Mouse (Mus musculus): Measurements from ENCODE around the gene Fancl. TPM values are rescaled to one million over a fixed set of nuclear protein-coding genes. Genes with fewer than 3 reads are reported as not detected.

Fancl gene
- total and polyA plus RNA-seq, 3 experiments = 1.6 to 9.1 (median 7.6) TPM

DNA sequence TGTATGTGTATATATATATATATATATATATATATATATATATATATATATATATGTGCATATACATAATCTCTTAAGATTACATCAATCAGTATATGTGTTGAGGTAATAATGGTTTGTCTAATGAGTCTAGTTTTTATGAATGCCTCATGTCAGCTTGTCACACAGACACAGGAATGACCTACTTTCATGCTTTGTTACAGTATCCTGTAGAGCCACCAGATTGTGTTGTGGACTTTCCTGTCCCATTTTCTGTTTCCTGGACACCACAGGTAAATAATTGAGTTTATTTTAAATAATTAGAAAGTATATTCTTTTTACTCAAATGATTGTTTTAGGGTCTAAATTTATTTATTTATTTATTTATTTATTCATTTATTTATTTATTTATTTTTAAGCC lies 48.3 kb downstream of the Fancl start:
- Histone ChIP-seq H3K27me3 (ENCODE audit: control insufficient read depth, insufficient read depth, low read length) (no peaks in the 10 kb centered on the region), H3K27ac (no peak overlapping the region), H3K4me1 (ENCODE audit: control insufficient read depth, insufficient read depth, low read length) (no peaks in the 10 kb centered on the region), H3K79me2 (replicated peaks; ENCODE audit: control insufficient read depth, insufficient read depth, low read length) (no peaks in the 10 kb centered on the region), H3K4me3 (no peak overlapping the region), H3K9ac (ENCODE audit: low read depth, low read length) (no peak overlapping the region), H3K36me3 (ENCODE audit: control insufficient read depth, insufficient read depth, low read length) (no peaks in the 10 kb centered on the region)
- DNase-seq = no peak
- intact Hi-C loops (cut with DNase I) = no loop called here
- TF ChIP-seq POLR2A (IDR thresholded peaks at IDR 0.05; ENCODE audit: insufficient read depth, low read depth, low read length) = no peak
- no peak for TF ChIP-seq CTCF (IDR thresholded peaks at IDR 0.05)
- TF ChIP-seq EP300 (IDR thresholded peaks at IDR 0.05; ENCODE audit: insufficient read depth, low read depth, low read length) = no peak

GRCm38 (mm10) chr11:26437818-26438217 lies 51.9 kb downstream of the Fancl start:
- Histone ChIP-seq H3K4me3 (no peak overlapping the region), H3K36me3 (ENCODE audit: control insufficient read depth, insufficient read depth, low read length) (no peaks in the 10 kb centered on the region), H3K9ac (ENCODE audit: low read depth, low read length) (no peak overlapping the region), H3K27ac (no peak overlapping the region), H3K4me1 (ENCODE audit: control insufficient read depth, insufficient read depth, low read length) (no peaks in the 10 kb centered on the region), H3K79me2 (replicated peaks; ENCODE audit: control insufficient read depth, insufficient read depth, low read length) (no peaks in the 10 kb centered on the region), H3K27me3 (ENCODE audit: control insufficient read depth, insufficient read depth, low read length) (no peaks in the 10 kb centered on the region)
- 87% methylated on average over 13 of the region's 13 CpGs for WGBS
- TF ChIP-seq CTCF (IDR thresholded peaks at IDR 0.05) = no peak
- TF ChIP-seq EP300 (IDR thresholded peaks at IDR 0.05; ENCODE audit: insufficient read depth, low read depth, low read length) = no peak
- TF ChIP-seq POLR2A (IDR thresholded peaks at IDR 0.05; ENCODE audit: insufficient read depth, low read depth, low read length) = no peak
- DNase-seq = no peak
- intact Hi-C loops (cut with DNase I) = no loop called here

- Histone ChIP-seq H3K36me3 (ENCODE audit: control insufficient read depth, insufficient read depth, low read length) (no peaks in the 10 kb centered on the region), H3K27ac (no peak overlapping the region), H3K79me2 (replicated peaks; ENCODE audit: control insufficient read depth, insufficient read depth, low read length) (no peaks in the 10 kb centered on the region), H3K4me3 (no peak overlapping the region), H3K9ac (ENCODE audit: low read depth, low read length) (no peak overlapping the region), H3K27me3 (ENCODE audit: control insufficient read depth, insufficient read depth, low read length) (no peaks in the 10 kb centered on the region), H3K4me1 (ENCODE audit: control insufficient read depth, insufficient read depth, low read length) (no peaks in the 10 kb centered on the region)
- intact Hi-C loops (cut with DNase I) = no loop called here
- TF ChIP-seq EP300 (IDR thresholded peaks at IDR 0.05; ENCODE audit: insufficient read depth, low read depth, low read length) (no peak), CTCF (IDR thresholded peaks at IDR 0.05) (no peak)
- WGBS = 50% methylated on average over 1 of the region's 1 CpGs
- DNase-seq = no peak
Observed at GRCm38 (mm10) chr11:26441121-26441520, 55.2 kb downstream of the Fancl start.

- intact Hi-C loops (cut with DNase I) = no loop called here
- H3K36me3 ChIP-seq (ENCODE audit: control insufficient read depth, insufficient read depth, low read length) = no peaks in the 10 kb centered on the region
Observed at GRCm38 (mm10) chr11:26444374-26444773, 58.4 kb downstream of the Fancl start.

GRCm38 (mm10) chr11:26449789-26450188 lies 63.9 kb downstream of the Fancl start:
- Histone ChIP-seq H3K27me3 (ENCODE audit: control insufficient read depth, insufficient read depth, low read length) (no peaks in the 10 kb centered on the region), H3K4me3 (no peak overlapping the region), H3K79me2 (replicated peaks; ENCODE audit: control insufficient read depth, insufficient read depth, low read length) (no peaks in the 10 kb centered on the region), H3K9ac (ENCODE audit: low read depth, low read length) (no peak overlapping the region), H3K36me3 (ENCODE audit: control insufficient read depth, insufficient read depth, low read length) (no peaks in the 10 kb centered on the region), H3K4me1 (ENCODE audit: control insufficient read depth, insufficient read depth, low read length) (no peaks in the 10 kb centered on the region), H3K27ac (no peak overlapping the region)
- 90% methylated on average over 3 of the region's 3 CpGs for WGBS
- intact Hi-C loops (cut with DNase I) = no loop called here
- TF ChIP-seq POLR2A (IDR thresholded peaks at IDR 0.05; ENCODE audit: insufficient read depth, low read depth, low read length) (no peak), CTCF (IDR thresholded peaks at IDR 0.05) (no peak), EP300 (IDR thresholded peaks at IDR 0.05; ENCODE audit: insufficient read depth, low read depth, low read length) (no peak)
- no peak for DNase-seq

More at GRCm38 (mm10) chr11:26444374-26444773, 58.4 kb downstream of the Fancl start:
- H3K4me3 ChIP-seq = no peak overlapping the region
- no peak for DNase-seq
- H3K27ac ChIP-seq = no peak overlapping the region
- no peaks in the 10 kb centered on the region for H3K27me3 ChIP-seq (ENCODE audit: control insufficient read depth, insufficient read depth, low read length)
- no peaks in the 10 kb centered on the region for H3K79me2 ChIP-seq (replicated peaks; ENCODE audit: control insufficient read depth, insufficient read depth, low read length)
- no peaks in the 10 kb centered on the region for H3K4me1 ChIP-seq (ENCODE audit: control insufficient read depth, insufficient read depth, low read length)
- TF ChIP-seq POLR2A (IDR thresholded peaks at IDR 0.05; ENCODE audit: insufficient read depth, low read depth, low read length) (no peak), EP300 (IDR thresholded peaks at IDR 0.05; ENCODE audit: insufficient read depth, low read depth, low read length) (no peak), CTCF (IDR thresholded peaks at IDR 0.05) (no peak)
- no peak overlapping the region for H3K9ac ChIP-seq (ENCODE audit: low read depth, low read length)

DNA sequence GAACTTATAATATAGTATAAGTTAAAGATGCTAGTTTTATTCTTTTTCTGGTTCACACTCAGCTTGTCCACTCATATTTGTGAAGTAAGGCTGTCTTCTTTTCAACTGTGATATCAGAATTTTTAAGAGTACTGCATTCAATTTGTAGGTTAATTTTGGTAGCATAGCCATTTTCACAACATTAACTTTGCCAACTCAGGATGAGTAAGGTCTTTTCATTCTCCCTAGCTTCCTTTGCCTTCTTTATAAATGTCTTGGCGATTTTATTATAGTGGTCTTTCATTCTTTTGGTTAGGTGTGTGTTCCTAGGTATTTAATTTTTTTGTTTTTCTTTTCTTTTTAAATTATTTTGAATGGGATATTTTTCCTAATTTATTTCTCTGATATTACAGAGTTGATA lies 64.7 kb downstream of the Fancl start:
- 98% methylated on average over 1 of the region's 1 CpGs for WGBS
- intact Hi-C loops (cut with DNase I) = no loop called here
- no peak for TF ChIP-seq EP300 (IDR thresholded peaks at IDR 0.05; ENCODE audit: insufficient read depth, low read depth, low read length)
- TF ChIP-seq CTCF (IDR thresholded peaks at IDR 0.05) = no peak
- TF ChIP-seq POLR2A (IDR thresholded peaks at IDR 0.05; ENCODE audit: insufficient read depth, low read depth, low read length) = no peak
- no peaks in the 10 kb centered on the region for H3K4me1 ChIP-seq (ENCODE audit: control insufficient read depth, insufficient read depth, low read length)
- H3K27ac ChIP-seq = no peak overlapping the region
- no peaks in the 10 kb centered on the region for H3K36me3 ChIP-seq (ENCODE audit: control insufficient read depth, insufficient read depth, low read length)
- no peak overlapping the region for H3K9ac ChIP-seq (ENCODE audit: low read depth, low read length)
- DNase-seq = no peak
- no peaks in the 10 kb centered on the region for H3K79me2 ChIP-seq (replicated peaks; ENCODE audit: control insufficient read depth, insufficient read depth, low read length)
- H3K27me3 ChIP-seq (ENCODE audit: control insufficient read depth, insufficient read depth, low read length) = no peaks in the 10 kb centered on the region
- no peak overlapping the region for H3K4me3 ChIP-seq

Data from heart, adult 2 months (tissue).